Mouse (Mus musculus) spleen, postnatal 10 days (tissue): ENCODE data around the gene Tmub2.
A peak's percentile ranks its signal among the peaks of the same experiment; 100 is the strongest.

Experiments used
- DNase-seq, 2 experiments: peaks; one replicate each; pipeline ENCODE4 v3.0.0; 2021 to 2022; ENCODE audit warnings: low spot score in 2 of 2

Gene Tmub2

DNA sequence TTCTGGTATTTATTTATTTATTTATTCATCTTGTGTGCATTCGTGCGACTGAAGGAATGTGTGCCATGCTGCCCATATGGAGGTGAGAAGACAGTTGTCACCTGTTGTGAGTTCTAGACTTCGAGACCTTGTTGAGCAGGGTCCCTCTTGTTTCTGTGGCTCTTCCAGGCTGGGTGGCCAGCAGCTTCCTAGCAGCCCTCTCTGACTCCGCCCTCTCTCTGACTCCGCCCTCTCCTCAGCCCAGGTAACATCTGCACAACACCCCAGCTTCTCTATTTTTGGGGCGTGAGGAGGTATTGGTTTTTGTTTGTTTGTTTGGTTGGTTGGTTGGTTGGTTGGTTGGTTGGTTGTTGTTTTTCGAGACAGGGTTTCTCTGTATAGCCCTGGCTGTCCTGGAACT is 43.1 kb downstream of the Tmub2 start:
- DNase-seq, result no peak

DNA sequence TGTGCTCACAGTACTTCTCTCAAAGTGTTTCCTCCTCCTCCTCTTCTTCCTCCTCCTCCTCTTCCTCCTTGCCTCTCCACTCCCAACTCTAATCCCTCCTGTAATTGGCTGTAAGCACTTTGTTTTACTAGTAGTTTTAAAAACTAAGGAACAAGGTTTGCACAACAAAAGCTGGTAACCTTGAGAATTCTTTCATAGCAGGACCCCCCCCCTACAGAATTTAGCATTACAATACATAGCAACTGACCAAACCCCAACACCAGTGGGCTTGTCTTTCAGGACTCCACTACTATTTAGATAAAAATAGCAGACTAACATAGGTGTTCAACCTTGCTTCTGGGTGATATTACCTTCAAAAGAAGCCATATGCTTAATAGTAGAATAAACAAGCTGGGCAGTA is 44.8 kb downstream of the Tmub2 start:
- no peak for DNase-seq

DNA sequence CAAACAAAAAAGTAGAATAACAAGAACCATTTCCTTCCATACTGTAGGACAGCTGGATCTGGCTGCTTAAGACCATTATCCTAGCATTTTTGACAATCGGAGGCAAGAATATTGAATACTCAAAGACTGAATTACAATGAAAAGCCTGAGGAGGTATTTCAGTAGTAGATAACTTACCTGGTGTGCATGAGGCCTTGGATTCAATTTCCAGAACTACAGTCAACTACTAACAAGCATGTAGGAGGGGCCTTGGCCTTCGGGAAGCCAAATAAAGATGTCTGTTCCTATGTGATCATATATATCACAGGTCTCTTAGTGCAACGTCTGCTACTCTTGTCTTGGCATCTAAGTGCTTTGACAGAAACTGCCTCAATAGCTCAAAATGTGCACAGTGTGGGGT is 45.3 kb downstream of the Tmub2 start:
- DNase-seq, result no peak

DNA sequence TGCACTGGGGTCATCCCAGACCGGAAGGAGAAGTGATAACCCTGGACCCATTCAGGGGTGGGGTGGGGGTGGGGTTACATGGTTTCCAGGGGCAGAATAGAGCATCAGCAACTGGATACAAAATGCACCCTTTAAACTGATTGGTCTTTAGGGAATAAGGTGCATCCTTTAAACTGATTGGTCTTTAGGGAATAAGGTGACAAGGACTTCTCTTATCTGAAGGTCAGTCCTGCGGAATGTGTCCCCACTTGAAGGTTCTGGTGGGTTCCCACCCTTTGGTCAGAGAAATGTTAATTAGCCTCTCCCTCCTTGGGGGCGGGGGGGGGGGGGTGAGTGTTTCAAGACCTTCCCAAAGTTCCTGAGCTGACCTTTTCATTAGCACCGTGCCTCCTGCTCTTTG is 47.1 kb downstream of the Tmub2 start:
- DNase-seq, result no peak

DNA sequence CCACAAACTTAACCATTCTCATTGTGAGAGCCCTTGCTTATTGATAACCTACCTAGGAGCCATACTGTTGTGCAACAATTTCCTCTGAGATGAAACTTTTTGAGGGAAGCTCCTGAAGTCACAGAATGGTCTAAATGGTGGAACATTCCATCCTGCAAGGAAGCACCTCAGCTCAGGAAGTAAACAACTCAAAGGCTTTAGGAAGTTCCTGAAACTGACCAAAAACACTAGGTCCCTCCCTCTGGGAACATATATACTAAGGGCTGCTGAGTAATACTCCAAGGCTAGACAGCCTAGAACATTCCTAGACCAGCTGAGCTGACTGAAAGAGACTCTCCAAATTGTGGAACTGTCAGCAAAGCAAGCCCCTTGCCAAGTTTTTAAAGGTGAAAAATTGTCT is 48.3 kb downstream of the Tmub2 start:
- DNase-seq, result no peak

DNA sequence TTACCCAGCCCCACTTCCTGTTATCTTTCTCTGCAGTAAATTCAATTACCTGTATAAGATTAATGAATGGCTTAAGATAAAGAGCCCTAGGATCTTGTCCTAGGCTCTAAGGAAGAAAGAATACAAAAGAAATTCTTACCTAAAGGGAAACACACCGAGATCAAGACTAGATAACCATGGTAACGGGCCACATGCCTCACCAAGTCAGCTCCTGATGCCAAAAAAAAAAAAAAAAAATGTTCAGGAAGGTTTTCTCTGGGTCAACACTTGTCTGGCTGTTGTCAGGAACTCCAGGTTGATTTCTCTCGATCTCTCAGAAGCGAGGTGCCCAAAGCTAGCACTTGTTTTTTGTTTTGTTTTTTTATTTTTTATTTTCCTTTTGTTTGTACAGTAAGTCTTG is 49.3 kb downstream of the Tmub2 start:
- no peak for DNase-seq

DNA sequence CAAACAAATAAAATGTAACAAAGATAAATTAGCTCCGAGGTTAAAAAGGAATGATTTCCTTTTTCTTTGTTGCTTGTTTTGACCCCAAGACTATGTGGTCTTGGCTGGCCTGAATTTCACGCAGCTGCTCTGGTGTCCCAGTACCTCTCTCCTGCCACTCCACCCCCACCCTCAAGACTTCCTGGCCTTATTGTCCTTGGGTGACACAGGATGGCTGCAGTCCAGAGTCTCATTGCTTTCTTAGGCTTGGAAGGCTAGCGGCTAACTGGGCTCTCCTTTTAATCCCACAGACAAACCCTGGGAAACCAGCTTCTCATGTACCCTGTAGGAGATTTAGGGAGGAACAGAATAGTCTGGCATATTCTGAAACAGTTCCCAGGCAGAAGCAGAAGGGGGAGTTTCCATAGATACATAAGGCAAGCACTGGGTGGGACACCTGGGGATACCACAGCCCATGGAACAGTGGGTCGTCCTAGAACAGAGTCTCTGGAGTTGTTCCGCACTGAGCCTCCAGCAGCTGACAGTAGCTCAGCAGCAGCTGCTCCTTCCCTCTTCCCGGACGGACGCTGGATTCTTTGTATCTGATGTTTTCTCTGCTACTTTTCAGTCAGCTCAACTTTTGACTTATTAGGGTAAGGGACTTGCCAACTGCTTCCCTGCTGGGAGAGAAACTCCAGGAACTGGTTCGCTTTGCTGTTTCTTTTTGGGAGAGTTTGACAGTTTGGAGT is 50.4 kb downstream of the Tmub2 start:
- no peak for DNase-seq

DNA sequence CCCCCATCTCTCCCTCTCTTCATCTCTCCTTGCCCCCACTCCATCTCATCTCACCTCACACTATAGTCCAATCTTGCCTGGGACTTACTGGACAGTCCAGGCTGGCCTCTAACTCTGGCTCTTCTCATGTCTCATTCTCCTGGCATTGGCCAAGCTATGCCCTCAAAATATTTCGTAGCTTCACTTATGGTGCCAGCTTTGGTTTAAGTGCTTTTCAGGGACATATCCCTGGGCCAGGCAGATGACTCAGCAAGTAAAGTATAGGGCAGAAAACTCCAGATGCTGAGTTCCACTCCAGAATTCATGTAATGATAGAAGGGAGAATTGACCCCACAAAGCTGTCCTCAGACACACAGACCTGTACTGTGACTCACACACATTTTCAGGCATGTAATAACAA is 51.5 kb downstream of the Tmub2 start:
- DNase-seq, result no peak

DNA sequence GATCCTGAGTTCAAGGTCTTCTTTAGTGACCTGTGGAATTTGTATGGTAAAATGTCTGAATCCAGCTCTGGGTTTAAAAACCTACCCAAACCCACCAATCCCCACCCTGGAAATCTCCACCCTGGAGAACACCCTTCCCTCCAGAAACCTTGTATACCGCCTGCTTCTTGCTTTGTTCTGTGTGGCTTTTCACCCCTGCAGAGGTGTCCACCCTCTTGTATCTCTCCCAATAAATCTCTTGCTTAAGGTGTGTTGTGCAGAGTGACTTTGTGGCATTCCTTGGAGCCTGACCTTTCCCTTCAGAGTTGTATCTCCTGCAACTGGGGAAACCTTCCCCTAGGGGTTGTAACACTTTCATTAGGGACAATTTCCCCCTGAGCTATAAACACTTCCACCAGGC is 53.2 kb downstream of the Tmub2 start:
- DNase-seq, result no peak

DNA sequence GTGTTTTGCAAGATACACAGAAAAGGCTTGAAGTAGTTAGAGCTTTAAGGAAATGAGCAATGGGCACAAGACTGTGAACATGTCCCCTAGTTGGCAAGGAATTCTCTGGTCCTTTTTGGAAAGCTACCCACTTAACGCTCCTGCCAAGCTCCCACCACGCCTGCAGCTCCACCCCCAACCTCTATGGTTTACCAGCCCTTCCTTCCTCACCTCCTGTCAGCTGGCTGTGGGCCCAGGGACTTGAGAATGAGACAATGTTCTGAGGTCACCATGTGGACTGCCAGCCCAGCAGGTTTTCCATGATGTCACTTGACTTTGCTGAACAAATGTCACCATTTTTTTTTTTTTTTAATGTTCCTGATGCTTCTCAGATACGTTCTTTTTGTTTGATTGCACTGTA is 53.8 kb downstream of the Tmub2 start:
- DNase-seq, result peak in 1 of 2 experiments; percentile 22
